Mouse (Mus musculus) bone marrow, adult 2 months (tissue): ENCODE data around the gene Gm38431.

Experiments
- CTCF ChIP-seq: fragments of 200-500 bp; IDR thresholded peaks from 2 replicates; pipeline ENCODE4 v1.5.1; 2011; ENCODE audit warnings: low read length, control low read depth; ENCODE audit not compliant: control insufficient read depth, insufficient read depth
- POLR2A ChIP-seq: fragments of 200-500 bp; IDR thresholded peaks from 2 replicates; pipeline ENCODE4 v1.6.1; 2011; ENCODE audit warnings: low read depth, mild to moderate bottlenecking, control low read depth, low read length, borderline replicate concordance; ENCODE audit not compliant: control insufficient read depth

GRCm38 (mm10) chr9:21117073-21117472 is 25.3 kb upstream of the Gm38431 start:
- no peak for TF ChIP-seq CTCF
- no peak for TF ChIP-seq POLR2A
